Mouse (Mus musculus) erythroblast, embryonic 14.5 days (primary cell): ENCODE measurements at regions not wholly inside any gene's neighbourhood (a gene's known extent, or its start where the extent isn't known, plus 50 kb on each side); places are given as distances from the start of the nearest gene placed in this dataset.

Experiments used
- GATA1 ChIP-seq: IDR thresholded peaks from 2 replicates; pipeline ENCODE4 v1.6.1; 2012; ENCODE audit warnings: low read length, inconsistent platforms, mixed read lengths
- TAL1 ChIP-seq: IDR thresholded peaks from 3 replicates; pipeline ENCODE4 v1.6.1; 2012; ENCODE audit warnings: low read length, inconsistent platforms, mixed read lengths

- TF ChIP-seq GATA1 (no peak), TAL1 (no peak)
These were observed 274.3 kb downstream of the Zfp704 start for GRCm38 (mm10) chr3:9335580-9335979.
